Mouse (Mus musculus): Measurements from ENCODE around the gene Btn2a2.

Gene Btn2a2

GRCm38 (mm10) chr13:23488400-23489322 lies at the start of gene Btn2a2:
Gene Btn2a2 (minus strand): TSS chr13:23488857.
- DNase-seq, result peak; percentile 97

DNA sequence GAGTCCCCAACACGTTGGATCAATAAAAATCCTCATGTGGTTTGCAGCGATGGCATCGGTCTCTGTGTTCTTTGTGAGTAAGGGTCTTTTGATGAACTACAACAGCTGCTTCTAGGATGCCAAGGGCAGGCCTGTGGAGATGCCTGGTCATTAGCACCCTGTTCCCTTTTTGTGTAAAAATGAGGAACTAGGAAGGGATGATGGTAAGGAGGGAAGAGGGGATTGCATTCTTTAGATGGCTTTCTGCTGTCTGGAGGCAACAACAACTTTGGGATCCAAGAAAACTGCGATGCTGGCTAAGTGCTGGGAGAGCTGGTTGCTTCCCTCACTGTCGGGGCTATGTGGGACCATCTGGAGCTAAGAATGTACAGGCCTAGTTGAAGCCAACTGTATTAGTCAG lies 49.6 kb upstream of the Btn2a2 start:
- peak; percentile 85 for DNase-seq

- peak; percentile 73 for DNase-seq
Measured at GRCm38 (mm10) chr13:23537006-23537710, 48.5 kb upstream of the Btn2a2 start.

DNA sequence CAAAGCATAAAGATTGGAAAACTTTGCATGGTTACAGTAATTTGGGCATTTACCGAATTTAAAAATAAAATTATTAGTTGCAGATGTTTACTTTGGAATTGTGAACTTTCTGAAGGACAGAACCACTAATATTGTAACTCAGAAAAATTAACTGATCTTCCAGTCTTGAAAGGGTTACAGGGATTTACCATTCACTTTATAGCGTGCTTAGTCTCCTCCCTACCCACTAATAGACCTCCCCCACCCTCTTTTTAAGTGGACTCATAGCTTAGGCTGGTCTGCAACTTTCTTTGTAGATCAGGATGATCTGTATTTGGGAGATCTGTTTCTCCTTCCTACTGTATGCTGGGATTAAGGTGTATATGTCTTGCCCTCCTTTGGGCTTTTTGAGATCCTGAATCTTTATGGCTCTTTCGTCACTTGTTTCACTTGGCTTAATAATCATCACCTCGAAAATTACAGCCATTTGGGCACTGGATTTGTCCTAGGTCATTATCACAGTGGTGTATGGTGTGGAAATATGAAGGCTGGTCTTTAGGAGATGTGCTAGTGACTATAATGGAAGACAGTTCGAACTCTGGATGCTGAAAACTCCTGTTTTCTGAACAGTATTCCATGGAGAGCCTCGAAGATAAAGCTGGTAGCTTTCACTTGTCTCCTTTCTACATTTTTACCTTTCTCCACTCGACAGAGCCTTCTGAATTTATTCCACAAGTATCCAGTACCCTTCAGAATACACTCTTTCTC lies 47.6 kb upstream of the Btn2a2 start:
- peak; percentile 27 for DNase-seq

DNA sequence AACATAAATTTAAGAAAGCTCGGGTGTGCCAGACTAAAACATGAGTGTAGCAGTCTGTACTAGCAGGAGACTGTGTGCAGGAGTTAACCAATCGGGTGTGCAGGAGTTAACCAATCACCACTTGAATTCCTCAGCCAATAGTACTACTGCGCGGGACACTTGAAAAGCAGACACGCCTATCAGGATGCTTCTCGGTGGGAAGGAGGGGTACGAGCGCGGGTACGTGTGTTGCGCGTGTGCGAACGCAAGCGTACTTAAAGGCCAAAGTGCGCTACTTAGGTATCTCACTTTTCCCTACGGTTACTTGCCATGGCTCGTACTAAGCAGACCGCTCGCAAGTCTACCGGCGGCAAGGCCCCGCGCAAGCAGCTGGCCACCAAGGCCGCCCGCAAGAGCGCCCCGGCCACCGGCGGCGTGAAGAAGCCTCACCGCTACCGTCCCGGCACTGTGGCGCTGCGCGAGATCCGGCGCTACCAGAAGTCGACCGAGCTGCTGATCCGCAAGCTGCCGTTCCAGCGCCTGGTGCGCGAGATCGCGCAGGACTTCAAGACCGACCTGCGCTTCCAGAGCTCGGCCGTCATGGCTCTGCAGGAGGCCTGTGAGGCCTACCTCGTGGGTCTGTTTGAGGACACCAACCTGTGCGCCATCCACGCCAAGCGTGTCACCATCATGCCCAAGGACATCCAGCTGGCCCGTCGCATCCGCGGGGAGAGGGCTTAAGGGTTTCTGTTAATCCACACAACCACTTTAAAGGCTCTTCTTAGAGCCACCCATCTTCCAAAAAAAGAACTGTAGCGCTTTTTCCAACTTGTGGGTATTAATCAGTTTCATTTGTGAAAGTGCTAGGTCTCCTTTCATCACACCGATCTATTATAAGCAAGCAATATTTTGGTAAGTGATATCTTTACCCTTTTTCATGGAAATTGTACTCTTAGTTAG lies 46.7 kb upstream of the Btn2a2 start, which contains the start of gene Hist1h3g:
Gene Hist1h3g (plus strand): TSS at position 286 of the 939 bp plus-strand sequence.
- DNase-seq, result peak; percentile 99

- no peak for DNase-seq
Measured at GRCm38 (mm10) chr13:23534368-23535131, 45.9 kb upstream of the Btn2a2 start.

DNA sequence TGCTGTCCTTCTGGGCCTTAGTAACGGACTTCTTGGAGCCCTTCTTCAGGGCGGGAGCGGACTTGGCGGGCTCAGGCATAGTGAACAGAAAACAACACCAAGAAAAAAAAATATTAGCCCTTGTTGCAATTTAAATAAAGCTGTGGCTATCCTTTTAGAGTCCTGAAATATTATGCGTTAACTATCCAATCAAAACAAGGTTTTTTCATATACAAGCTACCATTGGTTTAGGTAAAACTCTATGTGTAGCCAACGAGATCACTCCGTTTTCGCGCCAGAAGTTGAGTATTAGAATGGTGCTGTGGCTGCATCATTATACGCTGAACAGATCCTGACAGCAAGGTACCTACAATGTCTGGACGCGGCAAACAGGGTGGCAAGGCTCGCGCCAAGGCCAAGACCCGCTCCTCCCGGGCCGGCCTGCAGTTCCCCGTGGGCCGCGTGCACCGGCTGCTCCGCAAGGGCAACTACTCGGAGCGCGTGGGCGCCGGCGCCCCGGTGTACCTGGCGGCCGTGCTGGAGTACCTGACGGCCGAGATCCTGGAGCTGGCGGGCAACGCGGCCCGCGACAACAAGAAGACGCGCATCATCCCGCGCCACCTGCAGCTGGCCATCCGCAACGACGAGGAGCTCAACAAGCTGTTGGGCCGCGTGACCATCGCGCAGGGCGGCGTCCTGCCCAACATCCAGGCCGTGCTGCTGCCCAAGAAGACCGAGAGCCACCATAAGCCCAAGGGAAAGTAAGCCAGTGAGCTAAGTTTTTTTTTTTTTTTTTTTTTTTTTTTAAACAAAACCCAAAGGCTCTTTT lies 45.1 kb upstream of the Btn2a2 start, which contains the start of gene Hist1h2af:
Gene Hist1h2af (plus strand): TSS at position 347 of the 808 bp plus-strand sequence.
- DNase-seq, result peak; percentile 97

DNA sequence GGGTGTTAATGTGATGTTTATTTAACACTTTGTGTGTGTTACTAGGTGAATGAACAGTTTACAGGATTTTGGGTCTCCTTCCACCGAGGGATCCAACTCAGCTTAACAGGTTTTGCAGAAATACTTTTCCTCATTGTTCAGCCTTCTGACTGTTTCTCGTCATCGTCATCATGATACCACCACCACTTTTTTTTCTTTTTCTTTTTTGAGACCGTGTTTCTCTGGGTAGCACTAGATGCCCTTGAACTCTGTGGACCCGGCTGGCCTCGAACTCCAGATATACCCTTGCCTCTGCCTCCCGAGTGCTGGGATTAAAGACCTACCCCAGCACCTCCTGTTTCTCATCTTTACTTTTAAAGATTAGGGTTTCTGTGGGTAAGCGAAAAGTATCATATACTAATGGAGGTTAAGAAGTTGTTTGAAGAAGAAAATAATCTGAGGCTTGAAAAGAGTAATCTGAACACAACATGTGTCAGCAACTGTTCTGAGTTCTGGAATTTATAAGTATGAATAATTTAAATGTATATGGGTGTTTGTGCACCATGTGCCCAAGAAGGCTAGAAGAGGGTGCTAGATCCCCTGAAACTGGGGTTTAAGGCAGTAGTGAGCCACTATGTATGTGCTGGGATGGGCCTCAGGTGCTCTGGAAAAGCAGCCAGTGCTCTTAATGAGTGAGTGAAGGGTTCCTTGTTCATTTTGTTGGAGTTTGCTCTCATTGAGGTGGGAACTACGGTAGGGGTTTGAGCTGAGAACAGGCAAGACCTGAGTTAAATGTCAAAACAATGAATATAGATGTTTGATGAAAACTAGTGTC lies 43.8 kb upstream of the Btn2a2 start:
- DNase-seq, result peak; percentile 86

- DNase-seq, result peak; percentile 100
Measured at GRCm38 (mm10) chr13:23530901-23531875, 42.5 kb upstream of the Btn2a2 start, which contains the start of gene Hist1h4h. Gene Hist1h4h (plus strand): TSS chr13:23531050.

DNA sequence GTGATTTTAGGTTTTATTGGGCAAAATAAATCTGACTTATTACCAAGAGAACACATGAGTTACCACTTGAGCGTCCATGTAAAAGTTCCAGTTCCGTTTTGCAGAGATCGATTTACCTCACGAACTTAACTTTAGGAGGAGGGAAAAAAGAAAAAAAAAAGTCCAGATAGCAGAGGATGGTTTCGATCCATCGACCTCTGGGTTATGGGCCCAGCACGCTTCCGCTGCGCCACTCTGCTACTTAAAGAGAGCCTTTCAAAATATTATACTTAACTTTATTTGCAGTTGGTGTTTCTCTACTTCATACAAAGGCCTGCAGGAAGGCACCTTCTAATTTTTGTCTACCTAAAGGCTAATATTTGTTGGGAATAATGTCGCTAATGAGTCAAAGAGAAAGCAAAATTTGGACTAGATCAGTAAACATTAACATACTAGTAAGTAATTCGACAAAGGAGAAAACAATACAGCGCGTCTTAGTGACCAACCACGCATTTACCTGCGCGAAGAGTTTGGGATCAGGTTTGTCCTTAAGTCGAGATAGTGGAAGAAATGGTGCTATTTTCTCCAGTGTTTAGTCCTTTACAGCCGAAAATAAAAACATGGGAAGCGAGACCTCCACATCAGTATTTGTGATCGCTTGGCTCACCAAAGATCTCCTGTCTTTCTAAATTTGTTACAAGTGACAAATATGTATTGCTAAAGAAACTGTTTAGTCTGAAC lies 41.7 kb upstream of the Btn2a2 start:
- DNase-seq, result peak; percentile 95

- DNase-seq, result peak; percentile 6
Measured at GRCm38 (mm10) chr13:23529480-23530165, 41.0 kb upstream of the Btn2a2 start.

- peak; percentile 82 for DNase-seq
Measured at GRCm38 (mm10) chr13:23529005-23529404, 40.3 kb upstream of the Btn2a2 start.

- DNase-seq, result peak; percentile 98
Measured at GRCm38 (mm10) chr13:23526312-23526711, 37.7 kb upstream of the Btn2a2 start.

DNA sequence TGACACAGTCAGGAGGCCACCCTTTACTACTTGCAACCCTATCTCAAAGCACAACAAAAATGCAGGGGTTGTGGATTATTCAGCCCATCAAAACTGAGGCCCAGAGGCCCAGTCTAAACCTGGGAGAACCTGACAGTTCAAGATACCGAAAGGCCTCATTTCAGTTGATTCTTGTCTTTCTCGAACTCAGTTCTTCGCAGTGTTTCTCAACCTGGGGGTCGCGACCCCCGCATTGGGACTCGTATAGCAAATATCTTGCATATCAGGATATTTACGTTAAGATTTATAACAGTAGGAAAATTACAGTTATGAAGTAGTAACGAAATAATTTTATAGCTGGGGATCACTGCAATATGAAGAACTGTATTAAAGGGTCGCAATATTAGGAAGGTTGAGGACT lies 37.2 kb upstream of the Btn2a2 start:
- peak; percentile 79 for DNase-seq

DNA sequence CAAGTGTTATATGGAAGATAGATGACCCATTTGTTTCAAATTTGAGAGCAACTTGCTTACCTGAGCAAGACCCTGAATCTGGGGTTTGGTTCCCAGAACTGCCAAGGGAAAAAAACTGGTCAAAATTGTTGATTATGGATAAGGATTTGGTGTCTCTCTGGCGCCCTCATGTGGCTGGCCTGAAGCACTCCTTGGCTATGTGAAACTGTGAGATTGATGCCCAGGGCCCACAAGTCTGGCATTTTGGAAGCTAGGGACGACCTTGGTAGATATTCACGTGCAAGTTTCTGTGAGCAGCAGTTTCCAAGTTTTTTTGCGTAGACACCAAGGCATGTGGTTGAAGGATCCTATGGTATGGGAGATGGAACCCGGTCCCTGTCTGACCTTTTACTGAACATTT lies 36.0 kb upstream of the Btn2a2 start:
- DNase-seq, result peak; percentile 95

DNA sequence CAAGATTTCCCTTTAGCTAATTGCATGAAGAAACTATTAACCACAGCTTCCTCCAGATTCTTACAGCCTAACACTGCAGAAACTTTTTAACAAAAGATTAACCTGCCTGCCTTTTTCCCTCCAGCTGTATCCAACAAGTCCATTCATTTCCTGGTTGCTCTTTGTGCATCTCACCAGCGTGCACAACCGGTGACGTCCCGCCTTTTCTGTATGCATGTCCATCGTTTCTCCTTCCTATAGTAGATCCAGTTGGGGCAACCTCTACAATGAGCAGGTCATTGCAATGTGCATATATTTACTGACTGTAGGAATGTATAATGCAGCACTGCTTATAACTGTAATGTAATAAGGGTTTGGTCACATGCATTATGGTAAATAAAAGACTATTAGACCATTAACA lies 35.3 kb upstream of the Btn2a2 start:
- DNase-seq, result peak; percentile 66

Measured in heart, adult 11 months (tissue).